Mouse (Mus musculus) heart, embryonic 13.5 days (tissue): Measurements from ENCODE around the gene 4933415A04Rik. TPM values are rescaled to one million over a fixed set of nuclear protein-coding genes. Genes with fewer than 3 reads are reported as not detected.

ENCODE experiments used
- ATAC-seq: fragments of 200-750 bp; cut with Nextera tagmentation; 2 replicates; pipeline ENCODE4 v1.8.0; 2017; ENCODE audit warnings: moderate TSS enrichment; ENCODE audit not compliant: insufficient number of reproducible peaks, low FRiP score, low TSS enrichment; ENCODE audit errors: extremely low read depth
- H3K27ac ChIP-seq: fragments of 300-500 bp; sonication (generic); replicated peaks from 2 replicates; pipeline ENCODE4 v1.5.1; 2015; ENCODE audit warnings: moderate library complexity, mild to moderate bottlenecking, inconsistent platforms
- H3K27me3 ChIP-seq: fragments of 300-500 bp; sonication (generic); replicated peaks from 2 replicates; pipeline ENCODE4 v1.6.1; 2015; ENCODE audit warnings: mild to moderate bottlenecking, inconsistent platforms
- H3K36me3 ChIP-seq: fragments of 300-500 bp; sonication (generic); 2 replicates; pipeline ENCODE4 v1.6.1; 2015; ENCODE audit warnings: mild to moderate bottlenecking, inconsistent platforms
- H3K4me1 ChIP-seq: fragments of 300-500 bp; sonication (generic); 2 replicates; pipeline ENCODE4 v1.6.1; 2015; ENCODE audit warnings: inconsistent platforms
- H3K4me2 ChIP-seq: fragments of 300-500 bp; sonication (generic); 2 replicates; pipeline ENCODE4 v1.6.1; 2015; ENCODE audit warnings: inconsistent platforms, mild to moderate bottlenecking, moderate library complexity
- H3K4me3 ChIP-seq: fragments of 300-500 bp; sonication (generic); 2 replicates; pipeline ENCODE4 v1.5.1; 2015; ENCODE audit warnings: moderate library complexity, mild to moderate bottlenecking, inconsistent platforms
- H3K9ac ChIP-seq: fragments of 300-500 bp; sonication (generic); 2 replicates; pipeline ENCODE4 v1.6.1; 2015; ENCODE audit warnings: inconsistent platforms, mild to moderate bottlenecking, moderate library complexity
- H3K9me3 ChIP-seq: fragments of 300-500 bp; sonication (generic); 2 replicates; pipeline ENCODE4 v1.6.1; 2016; ENCODE audit warnings: inconsistent platforms
- WGBS: fragments of 180-500 bp; shearing (Covaris S2); methylation state at CpG from one replicate; pipeline ENCODE4 v1.1.7; 2015; ENCODE audit warnings: mixed read lengths; 5-methylcytosine and 5-hydroxymethylcytosine counted together
- polyA plus RNA-seq: library from polyadenylated mRNA; unstranded; fragments of >200 nt; fragmentation: Nextera tagmentation; extraction: Ambion mirVana; gene quantifications from 2 replicates; pipeline ENCODE4 v1.2.1, GENCODE M21; 2015

Gene 4933415A04Rik
- polyA plus RNA-seq, 1 experiment from 2014 or later = 4.7 TPM

- Histone ChIP-seq H3K27me3 (no peaks in the 10 kb centered on the region), H3K27ac (no peak overlapping the region), H3K36me3 (no peaks in the 10 kb centered on the region), H3K4me3 (no peak overlapping the region), H3K4me2 (no peak overlapping the region), H3K9me3 (no peaks in the 10 kb centered on the region), H3K9ac (no peak overlapping the region), H3K4me1 (peaks cover 20% of the 10 kb centered on the region)
- 68% methylated on average over 10 of the region's 10 CpGs for WGBS
- no peak for ATAC-seq
Observed at GRCm38 (mm10) chr11:43610006-43610661, 23.3 kb downstream of the 4933415A04Rik start.

- 69% methylated on average over 5 of the region's 5 CpGs for WGBS
- H3K9ac ChIP-seq = no peak overlapping the region
- H3K4me3 ChIP-seq = no peak overlapping the region
- no peaks in the 10 kb centered on the region for H3K9me3 ChIP-seq
- no peaks in the 10 kb centered on the region for H3K27me3 ChIP-seq
- no peak overlapping the region for H3K27ac ChIP-seq
- peaks cover 20% of the 10 kb centered on the region for H3K4me1 ChIP-seq
- no peak for ATAC-seq
- H3K4me2 ChIP-seq = no peak overlapping the region
- no peaks in the 10 kb centered on the region for H3K36me3 ChIP-seq
Observed at GRCm38 (mm10) chr11:43610662-43611033, 23.8 kb downstream of the 4933415A04Rik start.

DNA sequence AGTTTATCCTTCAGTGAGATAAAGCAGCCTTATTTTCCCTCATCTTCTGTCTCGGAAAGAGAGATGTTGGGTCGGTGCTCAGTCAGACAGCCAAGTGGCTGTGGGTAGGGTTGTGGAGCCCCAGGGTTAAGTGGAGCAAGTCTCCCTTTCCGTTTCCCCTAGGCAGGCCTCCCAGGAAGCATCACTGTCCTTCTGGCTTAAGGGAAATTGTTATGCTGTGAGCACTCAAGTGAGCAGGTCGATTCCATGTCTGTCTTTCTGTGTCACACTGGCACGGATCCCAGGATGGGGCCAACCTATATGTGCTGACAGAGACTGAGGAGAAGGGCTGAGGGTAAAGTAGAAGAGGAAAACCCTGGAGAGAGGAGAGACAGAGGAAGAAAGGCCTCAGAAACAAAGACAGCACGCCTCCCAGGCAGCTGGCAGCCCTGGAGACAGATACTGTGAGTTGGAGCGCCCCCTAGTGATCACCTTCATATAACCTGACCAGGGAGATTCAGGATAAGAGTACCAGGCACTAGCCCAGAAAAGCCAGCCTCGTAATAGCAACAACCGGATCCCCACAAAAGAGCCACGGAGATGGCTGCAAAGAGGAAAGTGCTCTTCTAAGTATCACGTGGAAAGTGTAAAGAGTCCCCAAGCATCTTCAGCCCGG, 26.1 kb downstream of the 4933415A04Rik start:
- peak overlapping the region; percentile 73 for H3K27ac ChIP-seq
- no peaks in the 10 kb centered on the region for H3K27me3 ChIP-seq
- peak overlapping the region; percentile 70 for H3K9ac ChIP-seq
- H3K9me3 ChIP-seq = no peaks in the 10 kb centered on the region
- no peak overlapping the region; the same call in 1 of the 2 replicates for H3K4me2 ChIP-seq
- no peak overlapping the region for H3K4me3 ChIP-seq
- H3K4me1 ChIP-seq = peaks cover 28% of the 10 kb centered on the region
- WGBS = 21% methylated on average over 12 of the region's 12 CpGs
- H3K36me3 ChIP-seq = no peaks in the 10 kb centered on the region
- ATAC-seq = no peak

- Histone ChIP-seq H3K36me3 (no peaks in the 10 kb centered on the region), H3K4me2 (peak overlapping the region; percentile 30), H3K27ac (peak overlapping the region; percentile 75), H3K4me1 (peaks cover 34% of the 10 kb centered on the region), H3K4me3 (no peak overlapping the region), H3K9ac (no peak overlapping the region; the same call in 1 of the 2 replicates), H3K27me3 (no peaks in the 10 kb centered on the region), H3K9me3 (no peaks in the 10 kb centered on the region)
- 35% methylated on average over 5 of the region's 5 CpGs for WGBS
- 0 out of 2 replicates have a peak, but pooled peaks have one; percentile 28 for ATAC-seq
Observed at GRCm38 (mm10) chr11:43617924-43618323, 31.1 kb downstream of the 4933415A04Rik start.

DNA sequence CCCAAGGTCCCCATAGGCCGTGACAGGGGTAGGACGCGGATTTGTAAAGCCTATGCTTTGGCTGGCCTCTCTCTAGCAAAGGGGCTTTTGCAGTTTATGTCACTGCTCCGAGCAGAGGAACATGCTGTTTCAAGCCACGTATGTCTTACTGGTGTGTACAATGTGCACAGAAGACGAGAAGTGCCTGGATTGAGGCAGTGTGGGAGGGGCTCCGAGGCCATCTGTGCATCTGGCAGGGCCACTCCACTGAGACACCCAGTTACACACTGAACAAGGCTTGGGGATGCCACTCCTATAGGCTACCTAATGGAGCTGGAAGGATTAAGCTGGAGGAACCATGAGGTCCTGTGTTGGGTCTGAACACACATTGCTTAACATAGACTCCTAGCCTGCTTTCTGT, 31.6 kb downstream of the 4933415A04Rik start:
- WGBS = 68% methylated on average over 7 of the region's 7 CpGs
- no peaks in the 10 kb centered on the region for H3K27me3 ChIP-seq
- H3K36me3 ChIP-seq = no peaks in the 10 kb centered on the region
- peaks cover 31% of the 10 kb centered on the region for H3K4me1 ChIP-seq
- H3K9me3 ChIP-seq = no peaks in the 10 kb centered on the region
- H3K4me3 ChIP-seq = no peak overlapping the region
- H3K9ac ChIP-seq = peak overlapping the region; percentile 4; the same call in 1 of the 2 replicates
- no peak for ATAC-seq
- H3K27ac ChIP-seq = peak overlapping the region; percentile 75
- peak overlapping the region; percentile 30 for H3K4me2 ChIP-seq

DNA sequence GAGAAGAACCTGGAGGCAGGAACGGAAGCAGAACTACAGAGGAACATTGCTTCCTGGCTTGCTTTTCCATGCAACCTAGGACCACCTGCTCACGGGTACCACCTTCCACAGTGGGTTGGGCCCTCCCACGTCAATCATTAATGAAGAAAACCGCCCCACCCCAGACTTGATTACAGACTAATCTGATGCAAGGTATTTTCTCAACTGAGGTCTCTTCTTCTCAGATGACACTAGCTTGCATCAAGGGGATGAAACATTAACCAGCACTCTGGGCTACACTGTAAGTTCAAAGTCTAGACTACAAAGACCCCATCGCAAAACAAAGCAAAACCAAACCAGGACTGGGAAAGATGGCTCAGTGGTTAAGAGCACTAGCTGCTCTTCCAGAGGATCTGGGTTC, 34.9 kb downstream of the 4933415A04Rik start:
- H3K4me3 ChIP-seq = no peak overlapping the region
- no peaks in the 10 kb centered on the region for H3K9me3 ChIP-seq
- H3K4me1 ChIP-seq = peaks cover 36% of the 10 kb centered on the region
- H3K27me3 ChIP-seq = no peaks in the 10 kb centered on the region
- WGBS = 77% methylated on average over 5 of the region's 5 CpGs
- no peak overlapping the region for H3K9ac ChIP-seq
- no peak overlapping the region for H3K27ac ChIP-seq
- no peak overlapping the region for H3K4me2 ChIP-seq
- ATAC-seq = no peak
- no peaks in the 10 kb centered on the region for H3K36me3 ChIP-seq

DNA sequence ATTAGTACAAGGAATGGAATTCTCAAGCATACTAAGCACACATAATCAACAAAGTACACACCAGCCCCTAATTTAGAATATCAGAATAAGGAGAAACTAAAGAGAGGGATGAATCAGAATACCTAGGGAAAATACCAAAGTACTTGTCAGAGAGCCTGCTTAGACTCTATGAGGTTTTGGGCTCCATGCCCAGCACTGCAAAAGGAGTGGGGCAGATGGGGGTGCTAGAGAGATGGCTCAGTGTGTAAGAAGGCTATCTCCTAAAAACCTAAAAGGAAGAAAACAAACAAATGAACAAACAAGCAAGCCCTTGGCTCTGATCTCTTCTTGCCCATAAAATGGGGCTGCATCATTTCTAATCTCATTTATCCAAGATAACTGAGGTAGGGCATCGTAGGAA, 37.5 kb downstream of the 4933415A04Rik start:
- no peak overlapping the region for H3K4me3 ChIP-seq
- no peak overlapping the region for H3K9ac ChIP-seq
- 88% methylated on average over 1 of the region's 1 CpGs for WGBS
- no peak overlapping the region for H3K4me2 ChIP-seq
- H3K36me3 ChIP-seq = no peaks in the 10 kb centered on the region
- no peak for ATAC-seq
- H3K27ac ChIP-seq = no peak overlapping the region
- no peaks in the 10 kb centered on the region for H3K9me3 ChIP-seq
- peaks cover 31% of the 10 kb centered on the region for H3K4me1 ChIP-seq
- no peaks in the 10 kb centered on the region for H3K27me3 ChIP-seq

DNA sequence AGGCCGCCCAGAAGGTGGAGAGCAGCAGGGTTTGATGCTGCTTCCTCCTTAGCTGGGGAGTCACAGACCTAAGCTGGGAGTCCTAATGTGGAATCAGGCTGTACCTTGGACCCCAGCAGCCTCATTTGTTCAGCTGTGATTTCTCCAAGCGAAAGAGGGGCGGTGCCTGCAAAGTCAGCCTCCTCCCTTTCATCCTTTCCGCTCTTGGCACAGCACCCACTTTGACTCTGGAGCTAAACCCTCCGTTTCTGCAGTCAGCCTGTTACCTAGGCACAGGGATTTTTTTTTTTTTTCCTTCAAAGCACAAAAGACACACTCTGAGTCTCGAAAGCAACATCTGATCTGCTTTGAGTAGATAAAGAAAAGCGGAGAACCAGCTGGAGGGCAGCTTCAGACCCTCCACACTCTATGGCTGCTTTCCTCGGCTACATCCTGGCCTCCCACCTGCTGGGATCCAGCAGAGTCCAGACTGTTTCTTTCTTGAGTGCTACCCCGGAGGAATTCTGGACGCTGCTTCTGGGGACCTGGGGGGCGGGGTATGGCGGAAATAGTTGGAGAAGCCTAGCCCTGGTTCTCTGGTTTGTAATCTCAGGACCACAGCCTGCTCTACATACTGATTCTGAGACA, 39.6 kb downstream of the 4933415A04Rik start:
- Histone ChIP-seq H3K9me3 (no peaks in the 10 kb centered on the region), H3K4me3 (peak overlapping the region; percentile 36), H3K27me3 (no peaks in the 10 kb centered on the region), H3K4me2 (peak overlapping the region; percentile 68), H3K36me3 (no peaks in the 10 kb centered on the region), H3K9ac (peak overlapping the region; percentile 70), H3K27ac (peak overlapping the region; percentile 59), H3K4me1 (peaks cover 25% of the 10 kb centered on the region)
- 5% methylated on average over 12 of the region's 12 CpGs for WGBS
- ATAC-seq = no peak

DNA sequence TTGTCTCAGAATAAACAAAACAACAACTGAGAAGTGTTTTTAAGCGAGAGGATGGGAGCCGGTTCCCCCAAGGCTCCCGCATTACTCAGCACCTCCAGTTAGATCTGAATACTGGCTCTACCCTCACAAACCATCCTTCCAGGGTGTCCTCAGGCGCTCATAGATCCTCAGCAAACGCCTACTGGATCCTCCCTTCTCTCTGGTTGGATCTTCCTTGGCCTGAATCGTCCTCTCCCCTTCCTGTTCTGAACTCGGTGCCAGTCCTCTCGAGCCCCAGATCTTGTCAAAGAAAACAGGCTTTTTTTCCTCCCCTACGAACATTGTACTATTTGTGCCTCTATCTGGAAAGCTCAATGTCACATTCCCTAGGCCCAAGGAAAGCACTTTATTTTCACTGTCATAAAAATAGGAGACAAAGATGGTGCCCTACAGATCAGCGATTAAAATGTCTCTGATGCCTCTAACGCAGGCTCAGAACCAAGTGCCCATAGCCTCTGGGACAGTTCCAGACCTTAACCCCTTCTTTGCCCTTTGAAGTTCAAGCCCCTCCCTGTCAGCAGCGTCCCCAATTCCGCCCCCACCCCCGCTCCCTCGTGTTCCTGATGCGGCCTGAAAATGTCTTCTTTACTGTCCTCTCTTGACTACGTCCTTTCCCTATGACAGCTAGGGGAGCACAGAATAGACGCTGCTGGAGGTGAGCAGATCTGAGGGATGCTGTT, 40.2 kb downstream of the 4933415A04Rik start:
- ATAC-seq = no peak
- H3K36me3 ChIP-seq = no peaks in the 10 kb centered on the region
- no peaks in the 10 kb centered on the region for H3K9me3 ChIP-seq
- H3K4me1 ChIP-seq = peaks cover 29% of the 10 kb centered on the region
- WGBS = 25% methylated on average over 18 of the region's 18 CpGs
- peak overlapping the region; percentile 59 for H3K27ac ChIP-seq
- no peaks in the 10 kb centered on the region for H3K27me3 ChIP-seq
- H3K4me3 ChIP-seq = peak overlapping the region; percentile 36
- peak overlapping the region; percentile 70 for H3K9ac ChIP-seq
- H3K4me2 ChIP-seq = peak overlapping the region; percentile 68

- Histone ChIP-seq H3K4me2 (no peak overlapping the region), H3K9me3 (no peaks in the 10 kb centered on the region), H3K4me1 (peaks cover 44% of the 10 kb centered on the region), H3K36me3 (no peaks in the 10 kb centered on the region), H3K27ac (no peak overlapping the region), H3K27me3 (no peaks in the 10 kb centered on the region), H3K9ac (no peak overlapping the region), H3K4me3 (no peak overlapping the region)
- no peak for ATAC-seq
- 81% methylated on average over 9 of the region's 9 CpGs for WGBS
Observed at GRCm38 (mm10) chr11:43631645-43632044, 44.8 kb downstream of the 4933415A04Rik start.

GRCm38 (mm10) chr11:43632566-43632965, 45.7 kb downstream of the 4933415A04Rik start:
- ATAC-seq = no peak
- Histone ChIP-seq H3K4me3 (no peak overlapping the region), H3K27me3 (no peaks in the 10 kb centered on the region), H3K9ac (peak overlapping the region; percentile 47; the same call in 1 of the 2 replicates), H3K36me3 (no peaks in the 10 kb centered on the region), H3K4me2 (0 out of 2 replicates have a peak overlapping the region, but pooled peaks have one; percentile 8), H3K4me1 (peaks cover 35% of the 10 kb centered on the region), H3K9me3 (no peaks in the 10 kb centered on the region), H3K27ac (peak overlapping the region; percentile 81)
- WGBS = 11% methylated on average over 4 of the region's 4 CpGs
